Mouse (Mus musculus): Measurements from ENCODE around the gene Pnpo. TPM values are rescaled to one million over a fixed set of nuclear protein-coding genes. Genes with fewer than 3 reads are reported as not detected.
A peak's percentile ranks its signal among the peaks of the same experiment; 100 is the strongest.

Gene Pnpo
- 39.3 and 41.8 TPM in 2 replicates for polyA plus RNA-seq (2012; rRNA removed)

DNA sequence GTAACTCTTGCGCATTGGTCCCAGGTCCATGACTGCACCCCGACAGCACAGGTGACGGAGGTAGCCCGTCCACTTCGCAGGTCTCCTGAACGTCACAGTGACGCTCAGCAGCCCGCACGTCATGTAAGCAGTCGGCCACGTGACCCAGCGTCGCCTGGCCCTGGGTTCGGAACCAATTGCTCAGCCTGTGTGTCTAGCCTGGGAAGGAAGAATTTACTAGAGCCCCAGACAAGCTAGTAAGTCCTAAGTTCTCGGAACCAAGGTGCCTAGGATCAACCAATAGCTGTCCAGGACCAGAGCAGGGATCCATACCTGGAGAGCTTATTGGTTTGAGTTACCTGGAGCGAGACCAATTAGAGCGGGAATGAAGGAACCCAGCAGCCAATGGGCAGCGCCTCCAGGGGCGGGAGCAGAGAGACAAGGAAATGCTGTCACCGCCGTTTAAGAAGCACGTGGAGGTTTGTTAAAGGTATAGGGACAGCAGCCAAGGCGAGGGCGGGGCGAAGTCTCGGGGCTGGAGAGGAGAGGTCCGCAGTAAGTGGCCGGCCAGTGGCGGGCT, at the start of gene Pnpo:
Pnpo (minus strand) TSS at position 241 of the 559 bp plus-strand sequence.
- peak; percentile 97 for DNase-seq (ENCODE audit: low read depth)

DNA sequence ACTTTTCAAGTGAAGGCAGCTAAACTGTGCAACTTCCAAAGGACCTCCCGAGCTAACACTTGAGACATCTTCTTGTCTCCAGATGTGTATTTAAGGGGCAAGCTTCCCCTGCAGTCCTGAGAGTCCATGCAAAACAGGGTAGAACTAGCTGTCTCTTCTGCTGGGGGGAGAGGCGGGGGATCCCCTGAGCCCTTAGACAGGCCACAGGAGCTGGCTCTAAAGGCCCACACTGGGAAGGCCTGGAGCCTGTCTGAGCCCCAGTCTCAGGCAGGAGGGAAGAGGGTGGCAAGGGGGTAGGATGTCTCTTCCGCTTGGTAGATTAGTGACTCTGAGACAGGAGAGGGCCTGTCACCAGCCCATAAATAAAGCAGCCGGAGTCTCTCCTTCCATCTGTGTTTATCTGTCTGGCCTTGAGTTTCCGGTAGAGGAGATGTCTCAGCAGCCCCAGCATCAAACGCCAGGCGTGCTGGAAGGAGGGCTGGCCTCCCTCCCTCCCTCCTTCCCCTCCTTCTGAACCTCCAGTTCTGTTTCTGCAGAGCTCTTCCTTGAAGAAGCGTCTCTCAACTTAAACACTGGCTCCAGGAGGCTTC, 49.0 kb upstream of the Pnpo start:
- DNase-seq (ENCODE audit: low read depth), result no peak

DNA sequence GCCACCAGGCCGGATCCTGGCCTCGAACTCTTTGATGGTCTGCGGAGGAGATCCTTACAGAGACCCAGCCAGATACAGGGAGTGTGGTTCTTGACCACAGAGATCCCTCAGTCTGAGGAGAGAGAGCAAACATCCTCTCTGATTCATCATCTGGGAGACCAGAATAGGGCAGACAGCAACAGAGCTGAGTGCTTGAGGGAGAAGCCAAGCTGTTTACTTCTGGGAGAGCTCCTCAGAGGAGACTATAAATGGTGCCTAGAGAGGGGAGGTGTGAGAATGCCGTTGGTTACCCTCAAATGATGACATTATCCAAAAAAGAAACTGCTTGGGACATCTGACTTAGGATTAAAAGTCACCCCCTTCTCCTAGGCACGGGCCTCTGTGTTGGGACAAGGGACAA, 47.7 kb upstream of the Pnpo start:
- DNase-seq (ENCODE audit: low read depth), result no peak

DNA sequence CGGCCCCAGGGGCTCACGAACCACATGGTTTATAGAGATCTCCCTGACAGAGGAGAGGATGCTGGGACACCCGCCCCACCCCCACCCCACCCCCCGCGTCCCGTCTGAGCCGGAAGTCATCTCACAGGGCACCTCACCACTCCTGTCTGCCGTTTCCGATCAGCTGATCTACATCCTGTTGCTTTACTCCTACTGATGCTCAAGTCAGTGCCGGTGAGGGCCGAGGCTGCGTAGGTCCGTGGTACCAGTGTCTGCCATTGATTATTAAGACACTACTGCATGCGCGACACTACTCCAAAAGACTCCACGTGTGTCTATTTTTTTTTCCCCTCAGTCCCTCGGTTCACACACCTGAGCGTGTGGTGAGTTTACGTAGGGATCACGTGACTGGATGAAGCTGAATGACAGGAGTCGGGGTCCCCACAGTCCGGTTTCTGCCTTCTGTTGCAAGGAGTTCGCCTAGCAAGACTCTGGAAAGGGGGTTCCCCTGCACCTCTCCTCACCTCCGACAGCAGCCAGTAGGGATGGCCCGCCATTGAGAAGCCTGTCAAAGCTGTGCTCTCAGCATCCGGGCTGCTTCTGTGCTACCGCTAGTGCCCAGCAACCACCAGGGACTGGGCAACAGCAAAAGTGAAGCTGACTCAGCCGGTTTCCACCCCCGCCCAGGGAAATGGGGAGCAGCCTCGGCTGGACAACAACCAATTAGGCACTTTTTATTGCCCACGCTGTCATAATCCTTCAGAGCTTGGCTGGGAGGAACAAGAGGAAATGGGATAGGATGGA, 44.3 kb upstream of the Pnpo start:
- DNase-seq (ENCODE audit: low read depth), result no peak

DNA sequence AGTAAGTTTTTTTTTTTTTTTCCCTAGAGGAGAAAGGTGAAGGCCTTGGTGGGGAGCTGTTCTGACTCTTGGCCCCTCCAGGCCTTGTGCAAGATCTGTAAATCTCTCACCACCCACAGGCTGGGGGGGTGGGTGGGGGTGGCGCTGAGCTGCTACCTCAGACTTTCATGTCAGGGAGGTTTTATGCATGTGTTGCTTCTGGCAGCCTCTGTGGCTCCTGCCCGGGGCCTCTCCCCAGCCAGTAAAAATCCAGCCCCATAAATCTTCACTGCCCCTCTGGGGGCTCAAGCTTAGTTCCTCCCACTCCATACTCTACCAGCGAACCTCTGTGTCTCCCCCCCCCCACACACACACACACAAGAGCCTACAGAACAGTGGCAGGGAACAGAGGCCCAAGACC, 42.7 kb upstream of the Pnpo start:
- no peak for DNase-seq (ENCODE audit: low read depth)

DNA sequence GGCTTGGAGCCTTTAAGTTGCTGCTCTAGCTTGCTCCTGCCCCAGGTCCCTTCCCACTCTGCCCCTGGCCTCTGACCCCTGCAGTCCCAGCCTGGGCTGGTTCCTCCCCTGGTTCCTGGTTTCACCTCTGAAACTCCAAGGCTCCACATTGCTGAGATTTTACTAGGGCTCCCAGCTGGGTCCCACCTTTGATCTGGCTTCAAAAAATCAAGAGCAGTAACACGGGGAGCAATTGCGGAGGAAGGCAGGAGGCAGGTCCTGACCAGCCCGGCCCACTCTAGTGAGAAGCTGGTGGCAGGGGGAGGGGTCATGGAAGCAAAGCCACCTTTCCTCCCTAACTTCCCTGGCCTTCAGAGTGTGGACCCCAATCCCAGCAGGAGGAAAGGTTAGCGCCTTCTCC, 41.1 kb upstream of the Pnpo start:
- no peak for DNase-seq (ENCODE audit: low read depth)

DNA sequence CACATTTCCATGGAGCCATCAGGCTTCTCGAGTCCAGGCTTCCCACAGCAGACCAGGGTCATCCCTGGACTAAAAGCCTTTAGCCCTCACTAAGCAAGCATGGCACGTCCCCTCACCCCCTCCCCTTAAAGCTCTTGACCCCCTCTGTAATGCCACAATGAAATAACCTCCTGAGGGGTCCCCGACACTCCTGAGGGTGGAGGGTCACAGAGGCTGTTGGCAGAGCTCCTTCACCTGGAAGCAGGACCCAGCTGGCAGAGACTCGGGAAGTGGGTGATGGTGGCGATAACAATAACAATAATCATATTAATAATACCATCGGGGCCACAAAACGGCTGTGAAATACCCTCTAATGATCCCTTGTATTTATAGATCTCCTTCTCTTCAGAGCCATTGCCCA, 39.1 kb upstream of the Pnpo start, which contains the start of gene Sp2:
Sp2 (minus strand) TSS at position 101 of the 400 bp plus-strand sequence.
- DNase-seq (ENCODE audit: low read depth), result no peak

DNA sequence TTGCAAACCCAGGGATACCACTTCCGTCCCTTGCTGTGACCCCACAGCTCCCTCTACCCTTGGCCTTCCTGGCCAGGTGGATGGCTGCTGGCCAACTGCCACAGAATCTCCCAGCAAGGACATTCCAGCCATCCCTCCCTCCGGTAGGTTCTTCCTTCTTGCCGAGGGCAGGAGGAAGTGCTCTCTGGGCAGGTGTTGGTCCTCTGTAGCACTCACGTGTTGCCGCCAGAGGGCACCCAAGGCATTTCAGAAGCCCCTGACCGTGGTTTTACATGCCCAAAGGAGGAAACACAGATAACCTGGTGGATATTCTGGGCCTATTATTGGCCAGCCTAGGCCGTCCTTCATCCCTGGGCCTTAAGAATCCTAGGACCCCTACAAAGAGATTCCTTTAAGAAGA, 38.6 kb upstream of the Pnpo start:
- no peak for DNase-seq (ENCODE audit: low read depth)

DNA sequence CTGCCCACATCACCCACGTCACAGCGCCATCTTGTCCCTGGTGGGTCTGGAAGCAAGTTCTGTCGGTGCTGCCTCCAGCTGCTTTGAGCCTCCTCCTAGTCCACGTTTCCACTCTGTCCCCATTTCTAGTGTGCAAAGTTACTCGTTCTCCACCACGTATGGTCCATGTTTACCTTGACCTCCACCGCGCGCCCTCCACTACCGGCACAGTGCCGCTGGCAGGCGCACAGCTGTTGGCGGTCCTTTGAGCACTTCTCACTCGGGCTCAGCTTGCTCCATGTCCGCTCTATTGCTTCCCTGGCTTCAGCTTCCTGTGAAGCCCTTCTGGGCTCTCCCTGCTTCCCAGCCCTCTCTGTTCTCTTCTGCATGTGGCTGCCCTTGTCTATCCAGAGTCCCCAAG, 37.7 kb upstream of the Pnpo start:
- DNase-seq (ENCODE audit: low read depth), result no peak

DNA sequence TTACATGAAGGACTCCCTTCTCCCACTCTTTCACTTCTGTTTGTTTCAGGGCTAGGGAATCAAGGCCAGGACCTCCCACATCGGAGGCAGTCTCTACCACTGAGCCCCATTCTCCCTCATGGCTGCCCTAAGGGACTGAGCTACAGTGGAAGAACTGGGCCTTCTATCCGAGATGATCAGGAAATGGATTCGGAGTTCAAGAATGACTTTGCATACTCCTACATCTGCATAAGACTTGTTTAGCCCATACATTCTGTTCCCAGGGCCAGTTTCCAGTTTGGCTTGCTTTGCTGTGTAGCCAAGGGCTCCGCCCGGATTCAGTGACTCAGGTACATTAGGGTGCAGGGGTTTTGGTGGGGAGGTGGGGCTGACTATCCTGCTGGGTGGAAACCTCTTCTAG, 36.2 kb upstream of the Pnpo start:
- DNase-seq (ENCODE audit: low read depth), result no peak

DNA sequence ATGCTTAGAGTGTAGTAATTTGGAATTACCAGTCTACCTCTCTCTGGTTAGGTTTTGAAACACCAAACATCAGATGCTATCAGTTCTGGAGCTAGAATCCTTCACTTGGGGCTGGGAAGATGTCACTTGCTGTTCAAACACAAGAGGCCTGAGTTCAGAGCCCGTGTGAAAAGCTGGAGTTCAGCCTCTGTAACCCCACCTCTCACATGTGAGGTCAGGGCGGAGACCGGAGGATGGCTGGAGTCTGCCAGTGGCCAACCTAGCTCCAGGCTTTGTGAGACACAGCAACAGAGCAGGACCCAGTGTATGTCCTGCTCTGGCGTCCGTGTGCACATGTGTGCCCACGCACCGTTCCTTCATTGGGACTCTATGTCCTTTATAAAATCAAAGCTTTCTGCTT, 35.5 kb upstream of the Pnpo start:
- DNase-seq (ENCODE audit: low read depth), result no peak

DNA sequence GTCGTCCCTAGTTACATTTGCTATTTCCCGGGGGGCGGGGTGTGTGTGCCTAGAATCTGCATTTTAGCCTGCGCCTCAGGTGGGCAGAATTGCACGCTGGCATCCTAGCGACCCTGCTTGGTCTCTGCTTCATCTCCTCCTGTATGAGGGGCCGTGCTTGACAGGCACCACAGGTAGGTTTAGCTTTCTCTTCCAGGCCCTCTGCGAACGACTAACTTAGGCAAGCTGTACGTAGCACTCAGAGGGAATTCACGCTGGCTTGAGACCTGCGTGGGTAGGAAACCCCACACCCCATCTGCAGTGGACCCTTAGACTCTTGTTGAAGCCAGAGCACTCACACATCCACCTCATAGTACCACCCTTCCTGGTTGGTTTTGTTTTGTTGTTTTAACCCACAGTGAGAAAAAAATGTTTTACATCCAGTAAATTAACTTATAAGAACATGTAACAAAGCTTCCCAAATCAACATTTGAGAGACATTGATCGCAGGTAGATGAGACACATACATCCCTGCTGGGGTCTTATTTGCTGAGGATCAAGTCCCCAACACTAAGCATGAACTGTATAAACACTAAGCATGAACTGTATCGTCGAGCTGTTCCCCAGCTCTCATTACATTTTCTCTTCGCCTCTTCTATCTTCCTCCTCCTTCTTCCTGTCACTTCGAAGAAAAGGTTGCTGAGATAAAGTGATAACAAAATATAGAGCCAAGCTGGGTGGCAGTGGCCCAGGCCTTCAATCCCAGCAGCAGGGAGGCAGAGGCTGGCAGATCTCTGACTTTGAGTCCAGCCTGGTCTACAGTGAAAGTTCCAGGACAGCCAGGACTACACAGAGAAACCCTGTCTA, 34.8 kb upstream of the Pnpo start:
- DNase-seq (ENCODE audit: low read depth), result no peak

DNA sequence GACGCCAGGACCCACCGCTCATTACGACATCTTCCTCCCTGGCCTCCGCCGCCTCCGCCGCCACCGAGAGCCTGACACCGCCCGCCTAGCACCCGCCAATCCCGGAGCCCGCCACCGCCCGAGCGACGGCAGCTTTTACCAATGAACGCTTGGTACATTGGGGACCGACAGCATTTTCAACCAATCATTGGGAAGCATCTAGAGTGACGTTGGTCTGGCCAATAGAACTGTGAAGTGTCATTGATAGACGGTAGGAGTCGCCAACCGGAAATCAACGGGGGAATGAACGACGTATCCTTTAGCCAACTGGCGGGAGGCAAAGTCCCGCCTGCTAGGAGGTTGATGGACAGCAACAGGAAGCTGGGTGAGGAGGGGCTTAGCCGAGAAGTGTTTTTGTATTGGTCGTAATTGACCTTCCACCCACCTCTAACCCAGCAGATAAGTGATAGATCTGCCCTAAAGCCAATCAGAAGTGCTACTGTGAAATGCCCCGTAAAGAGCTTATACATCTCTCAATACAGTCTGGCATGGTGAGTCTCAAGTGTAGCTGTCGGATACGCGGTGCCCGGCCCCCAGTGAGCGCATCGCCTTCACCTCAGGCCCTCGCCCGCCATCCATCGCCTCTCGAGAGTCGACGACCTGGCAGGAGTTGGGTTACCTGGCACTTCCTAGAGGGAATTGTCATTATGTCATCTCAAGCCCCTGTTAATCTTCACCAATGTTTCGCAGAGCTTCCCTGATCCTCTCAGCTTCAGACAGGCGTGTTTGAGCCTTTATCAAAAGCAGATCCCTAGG, 34.0 kb upstream of the Pnpo start:
- DNase-seq (ENCODE audit: low read depth), result peak; percentile 100

DNA sequence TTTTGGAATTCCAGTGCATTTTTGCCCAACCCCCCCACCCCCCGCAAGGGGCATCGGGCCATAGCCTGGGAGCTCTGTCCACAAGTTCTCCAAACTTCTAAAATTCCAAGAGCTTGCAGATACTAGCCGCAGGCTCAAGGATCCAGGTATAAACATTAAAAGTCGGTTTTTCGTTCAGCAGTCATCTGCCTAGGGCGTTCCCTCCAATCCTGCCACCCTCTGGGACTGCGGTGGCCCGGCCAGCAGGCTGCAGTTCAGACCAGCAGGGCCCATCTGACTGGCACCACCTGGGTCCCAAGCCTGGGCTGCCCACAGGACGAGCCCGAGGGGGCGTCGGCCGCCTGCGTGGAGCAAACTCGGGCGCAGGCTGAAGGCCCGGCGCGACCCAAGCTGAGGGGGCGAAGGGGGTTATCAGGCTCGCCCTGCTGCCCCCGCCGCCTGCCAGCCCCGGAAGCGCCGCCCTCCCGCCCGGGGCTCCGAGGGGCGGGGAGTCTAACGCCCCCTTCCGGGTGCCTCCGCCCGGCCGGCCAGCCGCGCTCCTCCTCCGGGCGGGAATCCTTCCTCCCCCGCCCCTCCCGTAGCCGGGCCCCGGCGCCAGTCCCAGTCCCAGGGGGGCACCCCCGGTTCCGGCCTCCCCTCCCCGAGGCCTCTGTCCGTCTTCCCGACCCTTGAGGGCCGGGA, 33.3 kb upstream of the Pnpo start:
- DNase-seq (ENCODE audit: low read depth), result no peak

DNA sequence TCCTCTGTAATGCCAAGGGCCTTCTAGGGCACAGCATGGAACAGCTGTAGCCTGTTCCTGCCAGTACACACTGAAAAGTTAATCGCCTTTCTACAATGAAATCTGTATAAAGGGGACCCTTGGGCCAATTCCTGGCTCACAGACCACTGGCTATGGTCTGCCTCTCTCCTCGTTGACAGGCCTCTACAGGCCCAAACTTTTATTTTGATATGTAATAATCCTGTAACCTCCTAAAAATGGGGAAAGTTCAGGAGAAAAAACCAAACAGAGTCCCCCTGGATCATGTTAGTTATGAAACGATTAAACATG, 32.5 kb upstream of the Pnpo start:
- DNase-seq (ENCODE audit: low read depth), result no peak

DNA sequence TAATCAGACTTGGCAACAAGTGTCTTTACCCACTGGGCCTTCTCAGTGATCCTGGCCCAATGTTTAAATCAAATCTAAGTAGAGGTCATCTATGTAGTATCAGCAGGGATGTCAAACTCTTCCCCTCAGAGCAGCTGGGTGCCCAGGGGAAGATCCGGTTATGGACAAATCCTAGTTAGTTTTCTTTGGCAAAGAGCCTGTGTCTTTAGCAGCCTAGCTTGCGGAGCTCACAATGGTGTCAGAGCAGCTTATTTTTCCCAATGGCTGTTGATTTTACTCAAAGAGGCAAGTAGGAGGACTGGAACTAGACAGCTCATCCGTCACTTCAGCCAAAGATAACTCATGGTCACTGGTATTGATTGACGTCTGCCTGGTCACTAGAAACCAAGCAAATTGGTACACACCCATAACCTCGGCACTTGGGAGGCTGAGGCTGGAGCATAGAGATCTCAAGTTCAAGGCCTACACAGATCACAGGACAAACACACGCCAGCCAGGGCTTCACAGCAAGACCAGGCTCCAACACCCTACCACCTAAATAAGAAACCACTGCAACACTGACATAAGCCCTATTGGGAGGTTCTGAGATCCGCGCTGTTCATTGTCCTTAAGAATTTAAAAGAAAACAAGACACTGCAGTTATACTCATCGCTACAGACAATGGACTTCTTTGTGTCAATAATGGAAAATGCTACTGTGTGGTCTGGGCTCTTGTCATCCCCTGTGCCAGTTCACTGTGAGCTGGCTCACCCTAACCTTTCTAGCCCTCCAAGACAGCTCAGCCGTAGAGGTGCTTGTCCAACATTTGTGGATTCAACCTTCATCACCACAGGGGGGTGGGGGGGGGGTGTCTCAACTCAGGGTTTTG, 32.0 kb upstream of the Pnpo start:
- peak; percentile 98 for DNase-seq (ENCODE audit: low read depth)

DNA sequence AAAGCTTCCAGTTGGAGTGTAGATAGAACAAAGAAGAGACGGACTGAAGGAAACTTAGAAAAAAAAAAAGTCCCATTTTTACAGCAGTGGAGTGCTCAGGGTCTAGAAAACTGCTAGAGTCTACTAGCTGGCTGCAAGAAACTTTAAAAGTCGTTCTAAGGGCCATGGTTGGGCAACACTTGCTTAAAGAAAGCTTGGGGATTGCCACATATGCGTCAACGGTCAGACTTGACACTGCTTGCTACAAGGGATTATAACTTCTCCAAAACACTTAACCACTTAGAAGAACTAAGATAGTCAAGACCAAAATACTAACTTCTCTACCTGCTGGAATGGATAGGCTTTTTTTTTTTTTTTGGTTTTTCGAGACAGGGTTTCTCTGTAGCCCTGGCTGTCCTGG, 31.0 kb upstream of the Pnpo start:
- DNase-seq (ENCODE audit: low read depth), result peak; percentile 84

DNA sequence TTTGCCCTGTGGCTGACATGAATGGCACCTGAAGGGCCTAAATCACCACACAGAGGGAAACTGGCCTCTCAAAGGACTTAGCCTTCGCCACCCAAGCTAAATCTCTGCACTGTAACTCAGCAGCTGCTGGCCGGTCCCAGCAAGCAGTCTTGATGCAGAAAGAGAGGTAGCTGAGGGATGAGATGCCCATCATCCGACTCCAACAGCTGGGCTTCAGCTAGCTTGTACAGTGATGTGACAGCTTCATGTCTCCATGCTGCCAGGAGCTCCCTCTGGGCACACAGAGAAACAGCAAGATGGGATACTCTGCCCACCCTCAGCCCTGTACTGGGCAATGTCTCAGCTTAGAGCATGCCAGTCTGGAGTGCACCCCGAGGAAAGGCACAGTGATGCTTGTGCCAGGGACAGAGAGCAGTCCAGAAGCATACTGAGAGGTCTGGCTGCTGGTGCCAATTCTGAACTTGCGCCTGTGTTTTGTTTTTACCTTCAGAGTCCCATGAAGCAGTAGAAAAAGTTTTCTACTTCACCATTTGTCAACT, 29.7 kb upstream of the Pnpo start:
- DNase-seq (ENCODE audit: low read depth), result no peak

DNA sequence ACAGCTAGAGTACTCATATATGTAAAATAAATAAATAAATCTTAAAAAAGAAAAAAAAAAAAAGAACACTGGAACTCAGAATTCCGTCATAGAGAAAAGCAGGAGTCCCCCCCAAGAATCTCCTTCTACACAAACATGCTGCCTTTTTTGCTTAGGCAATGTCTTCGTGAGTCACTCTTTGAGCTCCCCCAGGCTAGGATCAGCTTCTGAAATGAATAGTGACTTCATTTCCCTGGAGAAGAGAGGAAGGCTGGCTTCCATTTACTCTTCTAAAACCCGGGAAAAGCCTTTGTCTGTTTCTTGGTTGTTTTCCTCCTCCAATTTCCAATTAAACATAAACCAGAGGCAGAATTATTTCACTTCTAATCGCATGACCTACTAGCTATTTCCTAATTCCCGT, 29.1 kb upstream of the Pnpo start:
- DNase-seq (ENCODE audit: low read depth), result no peak

DNA sequence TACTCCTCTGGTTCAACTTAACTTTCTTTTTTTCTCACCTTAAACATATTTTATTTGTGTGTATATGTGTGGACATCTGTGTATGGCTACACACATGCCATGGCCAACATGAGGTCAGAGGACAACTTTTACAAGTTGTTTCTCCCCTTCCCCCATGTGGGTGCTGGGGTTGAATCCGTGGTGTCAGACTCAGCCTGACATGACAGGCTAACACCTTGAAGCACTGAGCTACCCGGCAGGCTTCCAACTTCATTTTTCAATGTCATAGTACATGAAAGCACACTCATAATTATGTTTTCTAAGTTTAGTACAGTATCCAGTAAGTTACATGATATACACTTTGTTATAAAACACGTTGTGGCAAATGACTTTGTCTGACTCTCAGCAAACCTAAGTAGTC, 26.6 kb upstream of the Pnpo start:
- no peak for DNase-seq (ENCODE audit: low read depth)
